8 mouse cellular contexts compared by ENCODE assay signal in the genomic region with DNA sequence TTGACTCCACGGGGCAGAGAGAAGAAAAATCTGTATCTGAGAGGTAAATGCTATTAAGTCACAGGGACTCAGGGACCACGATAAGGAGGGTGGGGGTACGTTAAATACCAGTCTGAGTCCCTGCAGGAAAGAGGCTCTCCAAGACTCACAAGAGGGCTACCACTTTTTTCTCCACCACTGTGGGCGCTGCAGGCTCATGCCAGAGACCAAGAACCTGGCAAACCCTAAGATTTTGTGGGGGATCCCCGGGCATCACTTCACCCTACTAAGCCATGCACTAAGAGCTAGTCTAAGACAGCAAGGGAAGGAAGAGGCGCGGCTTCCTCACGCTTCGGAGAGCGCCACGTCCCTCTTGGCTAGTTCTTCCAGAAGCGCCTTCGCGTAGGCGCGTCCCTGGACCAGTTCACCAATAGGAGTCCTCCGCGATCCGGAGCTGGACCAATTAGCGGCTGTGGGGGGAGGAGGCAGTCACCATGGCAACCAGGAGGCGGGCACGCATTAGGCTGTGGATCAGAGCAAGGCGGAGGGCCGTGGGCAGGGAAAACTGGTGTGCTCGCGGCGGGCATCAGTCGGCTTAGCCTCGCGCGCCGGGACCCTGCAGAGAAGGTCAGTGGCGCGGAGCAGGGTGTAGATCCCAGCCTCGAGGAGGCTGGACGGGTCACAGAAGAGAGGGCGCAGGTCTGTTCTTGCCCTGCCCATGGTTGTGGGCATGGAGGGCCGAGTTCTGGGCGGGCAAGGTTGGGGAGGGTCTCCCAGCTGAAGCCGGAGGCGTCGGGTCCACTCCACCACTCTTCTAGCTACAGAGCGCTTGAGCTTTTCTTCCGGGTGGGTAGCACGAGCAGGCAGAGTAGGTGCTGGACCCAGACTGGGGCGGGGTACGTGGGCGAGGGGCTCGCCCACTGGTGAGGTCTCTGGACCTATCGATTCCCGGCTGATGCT. TPM values are rescaled to one million over a fixed set of nuclear protein-coding genes. Genes with fewer than 3 reads are reported as not detected.
DNase-seq lines count a peak whose midpoint lies in the region; ATAC-seq and TF ChIP-seq lines count a peak whose summit lies in the region.

A gene (plus strand): TSS at position 491 of the 939 bp plus-strand sequence.

- peak; percentile 61; the same call in 1 of the 2 replicates for TF ChIP-seq POLR2A in lung, adult 2 months (IDR thresholded peaks at IDR 0.05; ENCODE audit: borderline replicate concordance, extremely low read depth, low read depth, low read length)

- intact Hi-C loops in heart, postnatal 25 days (cut with DNase I): loop anchor here (5.0 kb wide), 1 partner anchor 47 kb away; no protein-coding TSS in a partner anchor

- DNase-seq in ES-E14 (ENCODE audit: low read depth, low spot score): peak; percentile 97
- peak; percentile 99 for DNase-seq in cerebellum, adult 11-12 months
- peak; percentile 98 for DNase-seq in heart, postnatal 25 days (ENCODE audit: low spot score)
- DNase-seq in layer of hippocampus, adult 18-20 months (ENCODE audit: low spot score in 2 of 2): peak; percentile 98 to 100
- peak; percentile 98 for DNase-seq in lung, adult 2 months
- peak; percentile 93 to 95 for DNase-seq in thymus, adult 18-20 months

- no peaks in the 10 kb centered on the region for H3K36me3 ChIP-seq in ES-E14 (ENCODE audit: control insufficient read depth, insufficient read depth, low read length, poor library complexity, severe bottlenecking)
- no peaks in the 10 kb centered on the region for H3K36me3 ChIP-seq in forebrain, embryonic 15.5 days

- H3K4me3 ChIP-seq in ES-E14 (ENCODE audit: insufficient read depth in 1 of 2, low read depth in 1 of 2, low read length in 2 of 2, poor library complexity in 1 of 2, severe bottlenecking in 1 of 2): peak within 1 kb of the TSS; percentile 96 to 98
- H3K4me3 ChIP-seq in forebrain, embryonic 15.5 days: peak within 1 kb of the TSS; percentile 58
- H3K4me3 ChIP-seq in lung, adult 2 months (replicated peaks; ENCODE audit: extremely low read depth, low read depth, low read length): peak within 1 kb of the TSS; percentile 88

- H3K4me2 ChIP-seq in forebrain, embryonic 15.5 days (replicated peaks): peak within 1 kb of the TSS; percentile 88

- in situ Hi-C loops in ES-E14 (cut with MboI; ENCODE audit: low sequenced_read_pairs in 2 of 2, unreplicated experiment in 2 of 2): no loop called here

- 0 out of 2 replicates have a peak, but pooled peaks have one; percentile 4 for TF ChIP-seq CTCF in lung, adult 2 months (IDR thresholded peaks at IDR 0.05; ENCODE audit: insufficient read depth, low read length)

- H3K9ac ChIP-seq in ES-E14 (ENCODE audit: insufficient read depth, low read depth, low read length, poor library complexity, severe bottlenecking): peak within 1 kb of the TSS; percentile 84
- peak within 1 kb of the TSS; percentile 72 for H3K9ac ChIP-seq in forebrain, embryonic 15.5 days (replicated peaks)

- no peaks in the 10 kb centered on the region for H3K27me3 ChIP-seq in forebrain, embryonic 15.5 days

- WGBS in forebrain, embryonic 15.5 days: under 1% methylated on average over 50 of the region's 51 CpGs
- WGBS in lung, adult 2 months: under 1% methylated on average over 51 of the region's 51 CpGs

- H3K27ac ChIP-seq in ES-E14 (ENCODE audit: insufficient read depth, low read depth, low read length, poor library complexity, severe bottlenecking): no peak within 1 kb of the TSS
- peak within 1 kb of the TSS; percentile 62 for H3K27ac ChIP-seq in forebrain, embryonic 15.5 days (replicated peaks)

- ATAC-seq in forebrain, embryonic 15.5 days (replicated peaks): peak; percentile 100
- ATAC-seq in neutrophil, adult 5-6 weeks (ENCODE audit: extremely low read depth, insufficient number of reproducible peaks, low FRiP score, poor library complexity, severe bottlenecking): peak; percentile 99

- no peaks in the 10 kb centered on the region for H3K4me1 ChIP-seq in ES-E14 (ENCODE audit: control insufficient read depth in 2 of 2, insufficient read depth in 2 of 2, low read length in 2 of 2, poor library complexity in 1 of 2)
- peaks cover 17% of the 10 kb centered on the region for H3K4me1 ChIP-seq in forebrain, embryonic 15.5 days
- no peaks in the 10 kb centered on the region; the same call in 1 of the 2 replicates for H3K4me1 ChIP-seq in lung, adult 2 months (ENCODE audit: control insufficient read depth, insufficient read depth, low read length)

- no peaks in the 10 kb centered on the region for H3K9me3 ChIP-seq in ES-E14 (ENCODE audit: control insufficient read depth, insufficient read depth, low read depth, low read length)
- H3K9me3 ChIP-seq in forebrain, embryonic 15.5 days: no peaks in the 10 kb centered on the region

TF ChIP-seq in ES-E14, 5 proteins besides CTCF, POLR2A, EP300 and RAD21:
- TF ChIP-seq HCFC1 (IDR thresholded peaks at IDR 0.05; ENCODE audit: borderline replicate concordance, insufficient read depth, low read length) (0 out of 2 replicates have a peak, but pooled peaks have one; percentile 21), MAFK (IDR thresholded peaks at IDR 0.05; ENCODE audit: insufficient read depth, low read depth, low read length) (no peak), ZNF384 (IDR thresholded peaks at IDR 0.05; ENCODE audit: low read depth, low read length) (no peak), CHD2 (IDR thresholded peaks at IDR 0.05; ENCODE audit: low read depth, low read length) (peak; percentile 90), ZC3H11A (IDR thresholded peaks at IDR 0.05; ENCODE audit: borderline replicate concordance, low read depth, low read length) (no peak)

RNA-seq across cellular contexts. Expression of the gene that starts here (rescaled TPM):
- total RNA-seq in ES-E14 (2012; rRNA removed): 9.6 and 10.8 TPM in 2 replicates
- polyA plus RNA-seq in forebrain, embryonic 15.5 days (2015; fragmentation: Nextera tagmentation; extraction: Ambion mirVana): 17.5 and 17.7 TPM in 2 replicates
- total RNA-seq in heart, postnatal 25 days (2021): 1 to 10 TPM; 8.1 to 8.9 TPM
- total RNA-seq in layer of hippocampus, adult 18-20 months (2021): 10 to 100 TPM; 19.1 to 20.1 TPM
- polyA plus RNA-seq in lung, adult 2 months (2012; rRNA removed): 6.7 and 9.5 TPM in 2 replicates
- 30.6 and 31.2 TPM in 2 replicates for total RNA-seq in neutrophil, adult 5-6 weeks (2017)
